Mouse (Mus musculus): ENCODE data around the gene Naa25.

GRCm38 (mm10) chr5:121389106-121389505 lies 8.6 kb upstream of the Naa25 start:
- no peak for TF ChIP-seq CHD2 (IDR thresholded peaks at IDR 0.05; ENCODE audit: low read depth, low read length)
- no peak for TF ChIP-seq ZC3H11A (IDR thresholded peaks at IDR 0.05; ENCODE audit: borderline replicate concordance, low read depth, low read length)
- TF ChIP-seq MAFK (IDR thresholded peaks at IDR 0.05; ENCODE audit: insufficient read depth, low read depth, low read length): no peak
- no peak for TF ChIP-seq HCFC1 (IDR thresholded peaks at IDR 0.05; ENCODE audit: borderline replicate concordance, insufficient read depth, low read length)
